Mouse (Mus musculus) urinary bladder, postnatal 36 days (tissue): ENCODE measurements around the gene Fbxo4.

Experiments
- DNase-seq, 2 experiments: peaks; one replicate each; pipeline ENCODE4 v3.0.0; 2022; ENCODE audit warnings: low spot score in 2 of 2, mixed read lengths in 1 of 2

Fbxo4 gene

GRCm38 (mm10) chr15:3979061-3979848 is at the start of gene Fbxo4:
Gene Fbxo4, minus strand, starts transcription at chr15:3979573.
- DNase-seq = peak; percentile 81 to 88

GRCm38 (mm10) chr15:4028960-4029359 is 49.6 kb upstream of the Fbxo4 start:
- DNase-seq = no peak

- DNase-seq = no peak
Measured at GRCm38 (mm10) chr15:4028411-4028700, 49.0 kb upstream of the Fbxo4 start.

- no peak for DNase-seq
Measured at GRCm38 (mm10) chr15:4027671-4028410, 48.5 kb upstream of the Fbxo4 start.

- peak; percentile 71 to 83 for DNase-seq
Measured at GRCm38 (mm10) chr15:4026831-4027584, 47.6 kb upstream of the Fbxo4 start.

- peak; percentile 76 to 88 for DNase-seq
Measured at GRCm38 (mm10) chr15:4026231-4026773, 46.9 kb upstream of the Fbxo4 start, which contains the start of gene Oxct1. Gene Oxct1, plus strand, starts transcription at chr15:4026383.

GRCm38 (mm10) chr15:4025508-4025904 is 46.1 kb upstream of the Fbxo4 start:
- no peak for DNase-seq

GRCm38 (mm10) chr15:4024726-4025507 is 45.5 kb upstream of the Fbxo4 start:
- DNase-seq = no peak

GRCm38 (mm10) chr15:4023747-4024146 is 44.4 kb upstream of the Fbxo4 start:
- DNase-seq = no peak

- no peak for DNase-seq
Measured at GRCm38 (mm10) chr15:4020711-4021110, 41.3 kb upstream of the Fbxo4 start.

- DNase-seq = no peak
Measured at GRCm38 (mm10) chr15:4013873-4014272, 34.5 kb upstream of the Fbxo4 start.

GRCm38 (mm10) chr15:4000536-4000935 is 21.2 kb upstream of the Fbxo4 start:
- DNase-seq = no peak

GRCm38 (mm10) chr15:3999144-3999543 is 19.8 kb upstream of the Fbxo4 start:
- no peak for DNase-seq

- no peak for DNase-seq
Measured at GRCm38 (mm10) chr15:3996267-3997010, 17.1 kb upstream of the Fbxo4 start.

GRCm38 (mm10) chr15:3995448-3996266 is 16.3 kb upstream of the Fbxo4 start, which contains the start of gene AW549877:
Gene AW549877, minus strand, starts transcription at chr15:3995744.
- peak; percentile 98 to 99 for DNase-seq

- no peak for DNase-seq
Measured at GRCm38 (mm10) chr15:3994852-3995447, 15.6 kb upstream of the Fbxo4 start.

GRCm38 (mm10) chr15:3987981-3988380 is 8.6 kb upstream of the Fbxo4 start:
- DNase-seq = no peak

- DNase-seq = peak in 1 of 2 experiments; percentile 12
Measured at GRCm38 (mm10) chr15:3984876-3985275, 5.5 kb upstream of the Fbxo4 start.

GRCm38 (mm10) chr15:3982732-3983131 is 3.4 kb upstream of the Fbxo4 start:
- no peak for DNase-seq
